Mouse (Mus musculus): ENCODE measurements around the gene Iqch.

- TF ChIP-seq CTCF (IDR thresholded peaks at IDR 0.05; ENCODE audit: low read depth) (no peak), EP300 (IDR thresholded peaks at IDR 0.05; ENCODE audit: low read depth) (no peak)
Measured at GRCm38 (mm10) chr9:63541301-63541700, 61.0 kb downstream of the Iqch start.

Measured in liver, postnatal 0 days (tissue).